Mouse (Mus musculus) cerebellum, postnatal 25 days (tissue): ENCODE data around the gene Cep112.

Experiments
- DNase-seq, 2 experiments: peaks; one replicate each; pipeline ENCODE4 v3.0.0; 2021; ENCODE audit warnings: mixed read lengths in 2 of 2

Cep112 gene

GRCm38 (mm10) chr11:108449811-108450210, 24.8 kb downstream of the Cep112 start:
- peak; percentile 78 to 84 for DNase-seq

GRCm38 (mm10) chr11:108459599-108459998, 34.6 kb downstream of the Cep112 start:
- no peak for DNase-seq

GRCm38 (mm10) chr11:108464138-108464537, 39.1 kb downstream of the Cep112 start:
- DNase-seq: no peak

- DNase-seq: no peak
These were observed 39.8 kb downstream of the Cep112 start for GRCm38 (mm10) chr11:108464715-108465301.

- DNase-seq: no peak
These were observed 50.7 kb downstream of the Cep112 start for GRCm38 (mm10) chr11:108475738-108476137.

- DNase-seq: peak in 1 of 2 experiments; percentile 4
These were observed 51.2 kb downstream of the Cep112 start for GRCm38 (mm10) chr11:108476226-108476625.

GRCm38 (mm10) chr11:108483976-108484375, 59.0 kb downstream of the Cep112 start:
- no peak for DNase-seq

GRCm38 (mm10) chr11:108488256-108488655, 63.3 kb downstream of the Cep112 start:
- DNase-seq: no peak

GRCm38 (mm10) chr11:108489863-108490262, 64.9 kb downstream of the Cep112 start:
- no peak for DNase-seq

- no peak for DNase-seq
These were observed 83.2 kb downstream of the Cep112 start for GRCm38 (mm10) chr11:108508190-108508589.

- DNase-seq: no peak
These were observed 102.9 kb downstream of the Cep112 start for GRCm38 (mm10) chr11:108527725-108528363.

GRCm38 (mm10) chr11:108532901-108533300, 107.9 kb downstream of the Cep112 start:
- DNase-seq: no peak

- no peak for DNase-seq
These were observed 109.0 kb downstream of the Cep112 start for GRCm38 (mm10) chr11:108534014-108534413.

- DNase-seq: no peak
These were observed 128.1 kb downstream of the Cep112 start for GRCm38 (mm10) chr11:108552997-108553622.

- DNase-seq: no peak
These were observed 128.9 kb downstream of the Cep112 start for GRCm38 (mm10) chr11:108553881-108554280.

- no peak for DNase-seq
These were observed 133.6 kb downstream of the Cep112 start for GRCm38 (mm10) chr11:108558544-108558943.

GRCm38 (mm10) chr11:108559506-108559905, 134.5 kb downstream of the Cep112 start:
- no peak for DNase-seq

GRCm38 (mm10) chr11:108562076-108562475, 137.1 kb downstream of the Cep112 start:
- no peak for DNase-seq

- DNase-seq: no peak
These were observed 161.7 kb downstream of the Cep112 start for GRCm38 (mm10) chr11:108586551-108587184.

- DNase-seq: no peak
These were observed 168.4 kb downstream of the Cep112 start for GRCm38 (mm10) chr11:108593207-108593958.

- no peak for DNase-seq
These were observed 169.1 kb downstream of the Cep112 start for GRCm38 (mm10) chr11:108593959-108594579.

GRCm38 (mm10) chr11:108605301-108605700, 180.3 kb downstream of the Cep112 start:
- DNase-seq: peak; percentile 18 to 34
